Mouse (Mus musculus) heart, adult 2 months (tissue): Measurements from ENCODE around the gene Serpinb11.

Source experiments
- CTCF ChIP-seq: fragments of 200-600 bp; IDR thresholded peaks from 2 replicates; pipeline ENCODE4 v1.8.1; 2022; ENCODE audit warnings: antibody characterized with exemption, mild to moderate bottlenecking, moderate library complexity
- EP300 ChIP-seq: fragments of 200-500 bp; IDR thresholded peaks from 2 replicates; pipeline ENCODE4 v1.6.1; 2011; ENCODE audit warnings: low read depth, low read length, control low read depth; ENCODE audit not compliant: insufficient read depth
- POLR2A ChIP-seq: fragments of 200-500 bp; IDR thresholded peaks from 2 replicates; pipeline ENCODE4 v1.6.1; 2011; ENCODE audit warnings: mild to moderate bottlenecking, low read depth, low read length, control low read depth; ENCODE audit not compliant: insufficient read depth

DNA sequence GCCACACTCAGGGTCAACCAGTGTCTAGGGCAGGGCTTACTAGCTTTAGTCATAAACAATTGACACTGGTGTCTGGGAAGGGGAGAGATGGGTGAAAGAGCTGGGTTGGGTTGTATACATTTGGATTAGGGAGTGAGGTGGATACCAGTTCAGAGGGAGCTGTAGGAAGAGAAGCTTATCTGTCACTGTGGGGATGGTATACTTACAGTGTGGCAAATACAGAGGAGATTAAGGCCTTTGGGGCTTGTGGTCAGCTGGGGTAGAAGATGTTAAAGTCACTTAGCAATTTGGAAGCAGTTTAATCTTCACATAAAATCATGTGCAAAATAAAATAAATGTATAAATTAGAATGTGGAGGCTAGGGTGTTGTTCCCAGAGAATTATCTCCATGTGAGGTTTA, 17.4 kb downstream of the Serpinb11 start:
- no peak for TF ChIP-seq CTCF
- TF ChIP-seq EP300 = no peak
- TF ChIP-seq POLR2A = no peak
